Mouse (Mus musculus) thymus, postnatal 10 days (tissue): ENCODE results near the gene Anxa5.
A peak's percentile ranks its signal among the peaks of the same experiment; 100 is the strongest.

Source experiments
- DNase-seq, 2 experiments: peaks; one replicate each; pipeline ENCODE4 v3.0.0; 2021; ENCODE audit warnings: low spot score in 2 of 2

Gene Anxa5

DNA sequence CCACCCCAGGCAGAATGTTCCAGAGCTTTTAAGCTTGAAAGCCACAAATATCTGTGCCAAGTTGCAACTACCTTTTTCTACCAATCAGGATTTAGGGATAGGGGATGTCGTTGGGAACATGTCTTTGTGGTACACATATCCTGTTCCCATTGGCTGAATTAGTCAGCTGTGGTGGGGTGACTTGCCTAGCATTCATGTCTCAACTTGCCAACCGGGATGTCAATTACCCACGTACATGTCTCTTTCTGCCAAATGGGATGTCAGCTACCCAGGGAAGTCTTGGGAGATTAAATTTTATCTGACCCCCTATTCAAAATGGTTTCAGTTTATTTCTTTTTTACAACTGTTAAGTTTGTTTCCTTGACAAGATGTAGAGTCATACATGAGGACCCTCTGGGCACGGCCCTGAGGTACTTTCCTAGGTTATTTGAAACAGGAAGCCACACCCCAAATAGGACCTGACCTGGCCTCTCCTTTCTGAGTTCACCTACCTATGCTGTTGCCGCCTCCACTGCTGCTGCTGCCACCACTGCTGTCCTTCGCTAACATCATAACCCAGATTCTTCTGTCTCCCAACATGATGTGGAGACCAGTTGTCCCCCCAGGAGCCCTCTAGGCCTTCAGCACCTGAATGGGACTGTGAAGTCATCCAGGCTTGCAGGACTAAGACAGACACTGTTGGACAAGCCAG, 13.3 kb upstream of the Anxa5 start:
- DNase-seq = no peak

DNA sequence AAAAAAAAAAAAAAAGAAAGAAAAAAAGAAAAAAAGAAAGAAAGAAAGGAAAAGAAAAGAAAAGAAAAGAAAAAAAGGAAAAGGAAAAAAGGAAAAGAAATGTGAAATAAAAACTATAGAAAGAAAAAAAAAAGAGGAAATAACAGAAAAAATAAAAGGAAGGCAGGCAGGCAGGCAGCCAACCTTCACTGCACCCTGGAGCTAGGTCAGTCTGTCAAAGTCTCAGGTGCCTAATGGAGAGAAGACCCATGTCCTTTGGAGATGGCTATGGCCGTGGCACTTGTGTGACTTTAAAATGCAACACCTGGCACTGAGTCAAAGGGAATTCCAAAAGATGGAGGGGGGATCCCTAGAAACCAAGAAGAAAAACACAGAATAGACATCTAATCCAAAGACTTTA, 12.7 kb upstream of the Anxa5 start:
- DNase-seq = no peak

DNA sequence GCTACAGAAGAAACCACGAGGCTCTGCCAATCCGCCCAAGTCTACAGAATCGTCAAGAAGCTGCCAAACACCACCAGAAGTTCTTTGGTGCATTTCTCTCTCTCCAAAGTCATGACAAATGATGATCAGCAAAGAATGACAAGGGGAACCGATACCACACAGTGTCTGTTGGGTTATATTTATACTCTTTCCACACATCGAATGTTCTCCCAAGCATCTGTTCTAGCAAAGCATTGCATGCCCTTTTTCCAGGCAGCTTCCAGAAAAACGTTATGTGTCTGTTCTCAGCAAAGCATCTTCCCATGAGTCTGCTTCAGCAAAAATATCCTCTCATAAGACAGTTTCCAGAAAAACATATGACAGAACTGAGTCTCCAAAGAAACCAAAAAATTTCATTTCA, 11.2 kb upstream of the Anxa5 start:
- no peak for DNase-seq

- no peak for DNase-seq
Measured at GRCm38 (mm10) chr3:36486176-36486575, 10.5 kb upstream of the Anxa5 start.

- no peak for DNase-seq
Measured at GRCm38 (mm10) chr3:36484292-36484691, 8.6 kb upstream of the Anxa5 start.

GRCm38 (mm10) chr3:36482940-36483339, 7.2 kb upstream of the Anxa5 start:
- no peak for DNase-seq

DNA sequence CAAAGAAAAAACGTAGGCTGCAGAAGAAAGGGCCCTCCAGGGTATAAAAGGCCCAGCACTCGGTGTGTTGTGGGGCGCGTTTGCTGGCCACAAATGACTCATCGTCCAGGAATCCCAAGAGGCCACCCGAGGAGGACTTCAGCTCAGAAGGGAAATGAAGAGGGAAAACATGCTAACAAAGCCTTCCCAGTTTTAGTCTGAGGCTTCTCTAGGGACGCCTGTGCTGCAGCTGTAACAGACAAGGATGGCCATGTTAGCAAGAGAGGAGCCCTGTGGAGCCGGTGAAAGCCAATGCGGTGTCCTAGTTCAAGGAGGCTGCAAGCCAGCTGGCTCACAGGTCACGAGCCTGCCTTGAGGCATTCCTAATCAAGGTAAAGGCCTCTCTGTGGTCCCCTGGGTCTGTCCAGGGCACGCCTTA, 6.1 kb upstream of the Anxa5 start:
- no peak for DNase-seq

DNA sequence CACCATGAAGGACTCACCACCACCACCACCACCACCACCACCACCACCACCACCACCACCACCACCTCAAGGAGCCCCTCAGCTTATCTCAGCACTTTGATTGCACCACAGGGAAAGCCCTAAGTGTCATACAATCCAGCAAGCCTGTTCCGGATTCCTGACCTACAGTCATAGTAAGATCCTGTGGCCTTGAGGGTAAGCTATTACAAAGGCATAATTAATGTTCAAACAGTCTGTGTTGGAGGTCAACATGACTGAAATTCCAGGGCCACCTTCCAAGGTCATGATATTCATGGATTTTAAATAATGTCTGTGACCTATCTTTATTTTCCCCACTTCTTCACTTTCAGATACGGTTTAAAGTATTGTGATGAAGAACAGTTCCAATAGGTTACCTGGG, 4.8 kb upstream of the Anxa5 start:
- DNase-seq = no peak

DNA sequence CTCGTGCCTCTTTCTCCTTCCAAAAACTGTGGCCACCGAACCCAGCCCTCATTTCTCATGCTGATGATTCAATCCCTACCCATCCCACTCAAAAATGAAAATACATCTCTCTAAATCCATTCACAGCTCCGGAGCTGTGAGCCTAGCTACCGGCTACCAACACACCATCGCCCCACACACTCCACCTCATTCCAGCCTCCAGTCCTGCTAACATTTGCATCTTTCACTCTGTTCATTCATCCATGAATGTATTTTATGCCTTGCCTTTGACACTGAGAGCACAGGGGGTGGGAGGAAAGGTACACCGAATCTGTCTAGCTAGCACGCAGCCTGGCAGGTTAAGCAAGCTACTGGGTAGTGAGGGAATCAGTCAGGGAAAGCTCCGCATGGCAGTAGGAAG, 3.1 kb upstream of the Anxa5 start:
- no peak for DNase-seq

- peak; percentile 57 to 62 for DNase-seq
Measured at GRCm38 (mm10) chr3:36476261-36477155, 814 bp upstream of the Anxa5 start.

DNA sequence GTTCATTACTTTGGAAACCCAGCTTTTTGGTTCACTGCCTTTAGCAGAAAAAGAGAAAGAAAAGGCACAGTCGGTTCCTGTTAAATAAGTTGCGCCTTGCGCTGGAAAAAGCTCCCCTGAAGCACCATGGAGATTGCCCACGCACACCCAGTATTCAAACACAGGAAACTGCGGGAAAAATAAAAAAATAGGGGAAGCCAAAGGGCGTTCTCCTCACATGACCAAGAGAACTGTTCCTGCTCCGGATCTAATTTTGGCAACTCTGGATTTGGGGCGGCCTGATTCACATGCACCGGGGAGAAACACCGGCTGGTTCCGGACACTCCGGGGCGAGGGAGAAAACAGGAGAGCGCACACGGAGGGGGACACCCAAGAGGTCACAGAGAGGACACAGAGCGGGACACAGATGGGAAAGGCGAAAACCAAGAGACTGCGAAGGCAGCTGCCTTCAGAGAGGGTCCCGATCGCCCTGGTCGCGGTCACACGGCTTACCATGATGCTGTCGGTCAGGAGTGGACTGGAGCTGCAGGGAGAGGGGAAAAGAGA, 683 bp downstream of the Anxa5 start:
- no peak for DNase-seq

GRCm38 (mm10) chr3:36474421-36474820, 1.3 kb downstream of the Anxa5 start:
- no peak for DNase-seq

- no peak for DNase-seq
Measured at GRCm38 (mm10) chr3:36473222-36473621, 2.5 kb downstream of the Anxa5 start.

- DNase-seq = no peak
Measured at GRCm38 (mm10) chr3:36471856-36472255, 3.8 kb downstream of the Anxa5 start.

DNA sequence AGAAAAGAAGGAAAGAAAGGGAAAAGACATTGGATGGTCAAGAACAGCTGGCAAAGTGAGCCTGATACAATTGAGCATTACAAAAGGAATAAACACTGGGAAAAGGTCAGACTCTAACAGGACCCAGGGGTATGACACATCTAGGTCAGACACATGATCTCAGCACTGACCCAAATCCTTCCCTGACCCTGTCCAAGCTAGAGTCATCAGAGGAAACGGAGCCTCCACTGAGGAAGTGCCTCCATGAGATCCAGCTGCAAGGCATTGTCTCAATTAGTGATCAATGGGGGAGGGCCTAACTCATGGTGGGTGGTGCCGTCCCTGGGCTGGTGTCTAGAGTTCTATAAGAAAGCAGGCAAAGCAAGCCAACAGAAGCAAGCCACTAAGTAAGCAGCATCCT, 6.8 kb downstream of the Anxa5 start:
- DNase-seq = no peak

GRCm38 (mm10) chr3:36467632-36468031, 8.1 kb downstream of the Anxa5 start:
- no peak for DNase-seq

GRCm38 (mm10) chr3:36465538-36465937, 10.2 kb downstream of the Anxa5 start:
- no peak for DNase-seq

DNA sequence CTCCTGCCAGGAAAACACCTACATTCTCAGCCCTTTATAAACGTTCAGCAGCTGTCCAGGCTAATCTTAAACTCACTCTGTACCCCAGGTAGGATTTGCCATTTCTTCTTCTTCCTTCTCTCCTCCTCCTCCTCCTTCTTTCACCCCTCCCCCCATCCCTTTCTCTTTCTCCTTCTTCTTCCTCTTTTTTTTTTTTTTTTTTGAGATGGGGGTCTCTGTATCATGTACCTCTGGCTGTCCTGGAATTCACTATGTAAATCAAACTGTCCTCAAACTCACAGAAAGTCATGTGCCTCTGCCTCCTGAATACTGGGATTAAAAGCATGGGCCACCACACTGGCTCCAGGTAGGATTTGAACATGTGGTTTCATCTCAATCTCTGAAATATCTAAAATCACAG, 13.3 kb downstream of the Anxa5 start:
- no peak for DNase-seq

DNA sequence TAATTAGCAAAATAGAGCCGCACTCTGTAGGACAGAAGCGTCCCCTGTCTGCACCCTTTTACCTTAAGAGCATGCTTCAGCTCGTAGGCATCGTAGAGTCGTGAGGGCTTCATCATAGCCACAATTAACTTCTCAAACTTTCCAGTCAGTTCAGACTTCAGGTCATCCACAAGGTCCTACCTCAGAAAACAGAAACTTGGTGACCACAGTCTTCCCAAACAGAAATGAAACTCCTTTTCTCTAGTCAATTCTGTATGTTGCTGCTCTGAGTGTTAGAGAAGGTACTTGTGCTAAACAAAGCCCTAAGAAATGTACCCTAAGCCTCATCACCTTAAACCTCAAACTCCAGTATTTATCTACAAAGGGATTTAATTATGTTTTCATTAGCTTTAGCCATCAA, 13.9 kb downstream of the Anxa5 start:
- no peak for DNase-seq

- DNase-seq = no peak
Measured at GRCm38 (mm10) chr3:36460717-36461116, 15.0 kb downstream of the Anxa5 start.

DNA sequence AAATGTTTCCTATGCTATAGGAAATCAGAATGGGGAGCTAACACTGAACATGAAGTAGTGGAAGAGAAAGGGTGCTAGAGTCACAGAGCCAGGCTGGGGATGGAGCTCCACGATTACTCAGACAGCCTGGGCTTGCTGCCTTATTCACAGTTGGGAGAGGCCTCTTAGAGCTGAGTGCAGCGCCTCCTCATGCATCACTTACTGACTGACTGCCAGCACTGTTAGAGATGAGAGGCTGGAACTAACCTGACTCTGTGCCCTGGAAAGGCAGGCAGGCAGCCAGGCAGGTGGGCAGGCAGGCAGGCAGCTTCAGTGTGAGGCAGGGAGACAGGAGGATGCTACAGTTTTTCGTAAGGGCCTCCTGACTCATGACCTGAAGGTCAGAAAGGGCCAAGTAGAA, 20.1 kb downstream of the Anxa5 start:
- no peak for DNase-seq

DNA sequence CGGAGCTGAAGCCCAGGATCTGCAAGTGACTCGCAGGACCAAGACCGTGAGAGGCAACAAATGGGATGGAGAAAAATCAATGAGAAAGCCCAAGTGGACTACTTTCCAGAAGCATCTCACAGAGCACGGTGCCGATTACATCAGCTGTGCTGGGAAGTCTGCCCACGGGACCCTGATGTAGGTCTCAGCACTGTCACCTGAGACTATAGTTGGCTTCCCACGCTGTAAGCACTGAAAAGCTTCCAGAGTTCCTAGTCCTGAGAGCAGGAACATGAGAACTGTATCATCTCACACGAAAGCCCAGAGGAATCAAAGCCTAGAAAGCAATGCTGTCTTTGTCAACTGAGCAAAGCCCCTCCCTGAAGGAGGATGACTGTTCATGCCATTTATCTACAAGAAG, 20.6 kb downstream of the Anxa5 start:
- no peak for DNase-seq

DNA sequence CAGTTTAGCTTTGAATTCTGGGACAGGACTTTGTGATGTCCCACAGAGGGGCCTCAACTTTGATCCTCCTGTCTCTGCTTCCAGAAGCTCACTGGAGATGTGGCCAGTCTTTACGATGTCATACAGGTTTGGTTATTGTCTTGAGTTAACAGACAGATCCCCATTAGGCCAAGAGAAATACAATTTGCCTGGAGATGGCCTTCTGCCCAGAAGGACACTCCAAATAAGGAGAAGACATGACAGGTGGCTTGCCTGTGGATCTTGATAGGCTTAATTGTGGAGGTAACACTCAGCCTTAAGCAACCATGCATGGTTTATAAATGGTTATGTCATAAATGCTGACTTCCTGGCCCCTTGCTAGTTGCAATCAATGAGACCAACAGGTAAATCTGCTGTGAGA, 23.2 kb downstream of the Anxa5 start:
- no peak for DNase-seq
